35 mouse cellular contexts compared by ENCODE assay signal in the genomic region with DNA sequence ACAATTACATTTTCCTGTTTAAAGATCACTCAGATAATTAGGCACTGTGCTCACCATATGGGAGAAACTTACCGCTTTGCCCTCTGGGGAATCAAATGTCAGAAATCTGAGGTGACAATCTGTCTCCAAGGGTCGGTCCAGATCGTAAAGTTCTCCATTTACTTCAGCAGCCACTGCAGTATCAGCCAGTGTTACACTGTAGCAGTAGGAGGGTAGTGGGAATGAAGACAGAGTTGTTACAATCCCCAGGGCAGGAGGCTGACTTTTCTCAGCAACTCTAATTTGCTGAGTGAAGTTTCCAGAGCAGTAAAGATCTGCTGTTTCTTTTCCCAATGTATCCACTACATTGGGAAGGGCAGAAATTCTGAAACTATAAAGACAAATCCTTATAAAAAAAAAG.
"Had no signal": no experiment of that assay in that cellular context is flagged by ENCODE, and none has a peak within 500 bp of the region (broad histone marks: within the 10 kb centered on the region; RNA-seq: fewer than 3 reads in every experiment).

No protein-coding gene starts in this region.

- H3K4me3 ChIP-seq: heart, adult 2 months; heart, embryonic 15.5 days; hindbrain, embryonic 12.5 days; hindbrain, embryonic 15.5 days; intestine, embryonic 15.5 days; layer of hippocampus, adult 2 months had no signal

- H3K27ac ChIP-seq: heart, adult 2 months; heart, embryonic 10.5 days; heart, embryonic 13.5 days; heart, embryonic 15.5 days; hindbrain, embryonic 10.5 days; hindbrain, embryonic 12.5 days; hindbrain, embryonic 13.5 days; hindbrain, embryonic 14.5 days; hindbrain, embryonic 15.5 days; hindbrain, postnatal 0 days; intestine, embryonic 15.5 days; kidney, embryonic 15.5 days; kidney, postnatal 0 days; layer of hippocampus, adult 2 months had no signal

- H3K9ac ChIP-seq: heart, embryonic 12.5 days; heart, embryonic 13.5 days; heart, embryonic 15.5 days; hindbrain, embryonic 12.5 days; hindbrain, embryonic 13.5 days; hindbrain, embryonic 14.5 days; hindbrain, embryonic 15.5 days; intestine, embryonic 15.5 days had no signal

- H3K4me2 ChIP-seq: heart, embryonic 12.5 days had no signal

- DNase-seq: heart, adult 2 months; heart, postnatal 10 days; heart, postnatal 14 days; heart, postnatal 36 days; heart, postnatal 4 days; kidney, adult 11 months; kidney, adult 18-20 months; kidney, adult 2 months; kidney, adult 8-10 months; kidney, adult 9 months; kidney, postnatal 10 days; kidney, postnatal 14 days; kidney, postnatal 25 days; kidney, postnatal 36 days; kidney, postnatal 4 days; layer of hippocampus, adult 9-11 months; layer of hippocampus, postnatal 36 days had no signal

- H3K27me3 ChIP-seq: heart, embryonic 12.5 days; heart, embryonic 13.5 days; heart, embryonic 15.5 days; hindbrain, embryonic 12.5 days; hindbrain, embryonic 13.5 days; hindbrain, embryonic 15.5 days; intestine, embryonic 15.5 days; kidney, embryonic 15.5 days had no signal

- H3K4me1 ChIP-seq: intestine, embryonic 15.5 days had no signal

- H3K9me3 ChIP-seq: heart, embryonic 10.5 days; heart, embryonic 12.5 days; heart, embryonic 13.5 days; heart, embryonic 15.5 days; hindbrain, embryonic 10.5 days; hindbrain, embryonic 12.5 days; hindbrain, embryonic 13.5 days; hindbrain, embryonic 15.5 days; intestine, embryonic 15.5 days; kidney, embryonic 15.5 days had no signal

- ATAC-seq: hindbrain, embryonic 16.5 days; hindbrain, postnatal 0 days; inflammation-experienced regulatory T-cells, adult 6 months; intestine, embryonic 15.5 days; intestine, embryonic 16.5 days; intestine, postnatal 0 days had no signal
